Mouse (Mus musculus): ENCODE results near the gene Kif14. TPM values are rescaled to one million over a fixed set of nuclear protein-coding genes. Genes with fewer than 3 reads are reported as not detected.

Kif14 gene
- total RNA-seq, 2 experiments from 2014 or later: 16.5 to 19.3 TPM

DNA sequence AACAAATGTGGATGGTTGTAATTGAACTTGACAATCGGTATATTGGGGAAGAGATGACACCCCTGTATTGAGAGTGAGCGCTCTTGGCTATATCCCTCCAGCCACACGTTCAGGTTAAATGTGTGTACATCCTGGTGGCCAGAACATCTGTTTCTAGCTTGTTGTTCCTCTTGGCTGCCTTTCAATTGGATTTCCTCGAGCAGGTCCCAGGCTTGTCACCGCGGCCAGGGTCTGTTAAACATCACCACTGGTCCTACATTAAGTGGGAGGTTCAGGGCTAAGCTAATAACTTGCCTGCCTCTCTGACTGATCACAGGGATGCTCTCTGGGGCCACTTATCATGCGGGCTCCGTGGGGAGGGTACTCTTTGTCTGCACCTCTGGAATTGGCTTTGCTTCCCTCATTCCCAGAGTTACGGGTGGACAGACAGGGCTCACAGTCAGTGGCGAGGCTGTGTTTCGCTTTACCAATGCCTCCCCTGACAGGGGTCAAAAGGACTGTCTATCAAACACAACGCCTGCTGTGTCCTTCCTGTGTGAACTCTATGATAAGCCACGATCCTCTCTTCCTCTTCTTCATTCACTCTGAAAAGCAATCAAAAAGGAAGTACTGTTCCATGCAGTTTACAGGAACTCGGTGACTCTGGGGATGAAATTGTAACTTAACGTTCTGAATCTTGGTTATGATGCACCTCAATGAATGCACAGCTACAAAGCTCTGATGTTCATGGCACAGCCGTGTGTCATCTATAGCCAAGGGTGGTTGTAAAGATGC, 111.9 kb downstream of the Kif14 start:
- no peak for ATAC-seq (replicated peaks; ENCODE audit: low FRiP score, low TSS enrichment, poor library complexity, severe bottlenecking)

GRCm38 (mm10) chr1:136579360-136579759, 113.2 kb downstream of the Kif14 start:
- ATAC-seq (replicated peaks; ENCODE audit: low FRiP score, low TSS enrichment, poor library complexity, severe bottlenecking): peak; percentile 56; the same call in 1 of the 2 replicates

- 0 out of 2 replicates have a peak, but pooled peaks have one; percentile 32 for ATAC-seq (replicated peaks; ENCODE audit: low FRiP score, low TSS enrichment, poor library complexity, severe bottlenecking)
These were observed 114.1 kb downstream of the Kif14 start for GRCm38 (mm10) chr1:136580266-136580665.

Other genes starting within 250 kb of the Kif14 start
- gene Inava, start 232.1 kb upstream of the Kif14 start, total RNA-seq (2014; fragmentation: Nextera tagmentation): not detected in 2 replicates
- not detected in 2 replicates for gene Inava, start 232.1 kb upstream of the Kif14 start, total RNA-seq (2017)
- gene Gpr25, start 205.5 kb upstream of the Kif14 start, total RNA-seq (2014; fragmentation: Nextera tagmentation): not detected in 2 replicates
- not detected in 2 replicates for gene Gpr25, start 205.5 kb upstream of the Kif14 start, total RNA-seq (2017)
- gene Camsap2, start 120.2 kb upstream of the Kif14 start, total RNA-seq (2014; fragmentation: Nextera tagmentation): 39.3 and 45.6 TPM in 2 replicates
- 56.3 and 64.4 TPM in 2 replicates for gene Camsap2, start 120.2 kb upstream of the Kif14 start, total RNA-seq (2017)
- 11.7 and 17.2 TPM in 2 replicates for gene Ddx59, start 51.1 kb upstream of the Kif14 start, total RNA-seq (2014; fragmentation: Nextera tagmentation)
- 16.6 and 17.2 TPM in 2 replicates for gene Ddx59, start 51.1 kb upstream of the Kif14 start, total RNA-seq (2017)
- gene Zfp281, start 158.6 kb downstream of the Kif14 start, total RNA-seq (2014; fragmentation: Nextera tagmentation): 18.6 and 20.3 TPM in 2 replicates
- gene Zfp281, start 158.6 kb downstream of the Kif14 start, total RNA-seq (2017): 25.2 and 29.7 TPM in 2 replicates

Measured in megakaryocyte-erythroid progenitor cell, adult 5-6 weeks (primary cell).